Mouse (Mus musculus): Measurements from ENCODE around the gene Gm26558.

DNA sequence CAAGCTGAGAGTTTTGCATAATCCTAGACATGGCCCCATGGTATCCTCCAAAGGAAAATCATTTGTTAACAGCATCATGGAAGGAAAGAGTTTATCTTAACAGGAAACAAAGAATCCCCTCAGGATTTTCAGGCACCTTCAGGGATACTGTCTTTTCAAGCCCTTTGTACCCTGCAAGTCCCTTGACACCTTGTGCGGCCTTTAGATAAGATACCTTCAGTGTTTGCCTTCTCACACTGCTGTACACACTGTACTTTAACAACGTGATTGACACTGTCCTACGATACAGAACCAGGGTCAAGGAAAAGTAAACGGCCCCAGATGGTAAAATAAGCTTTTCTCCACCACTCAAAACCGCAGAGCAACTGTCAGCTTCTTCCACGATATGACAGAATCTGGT is 10.1 kb downstream of the Gm26558 start:
- TF ChIP-seq CTCF (IDR thresholded peaks at IDR 0.05; ENCODE audit: borderline replicate concordance, control insufficient read depth, extremely low read depth, insufficient read depth, low read length, poor library complexity): no peak
- no peak for TF ChIP-seq POLR2A (IDR thresholded peaks at IDR 0.05; ENCODE audit: control insufficient read depth, extremely low read depth, insufficient read depth, low read length, poor library complexity)
